Mouse (Mus musculus) embryo, embryonic 11.5 days (tissue): ENCODE measurements around the gene Spint3.

Experiments
- DNase-seq: peaks from one replicate; pipeline ENCODE4 v3.0.0-alpha.2; 2012; ENCODE audit warnings: low read depth, low spot score

Spint3 gene

GRCm38 (mm10) chr2:164550895-164551269, 22.4 kb downstream of the Spint3 start:
- no peak for DNase-seq

- DNase-seq: no peak
Observed at GRCm38 (mm10) chr2:164549963-164550894, 23.0 kb downstream of the Spint3 start.

- no peak for DNase-seq
Observed at GRCm38 (mm10) chr2:164549338-164549737, 23.9 kb downstream of the Spint3 start.

GRCm38 (mm10) chr2:164544454-164545097, 28.7 kb downstream of the Spint3 start:
- no peak for DNase-seq

- DNase-seq: no peak
Observed at GRCm38 (mm10) chr2:164543745-164544144, 29.5 kb downstream of the Spint3 start.

- no peak for DNase-seq
Observed at GRCm38 (mm10) chr2:164542598-164542997, 30.7 kb downstream of the Spint3 start.

- no peak for DNase-seq
Observed at GRCm38 (mm10) chr2:164542132-164542531, 31.1 kb downstream of the Spint3 start.

- no peak for DNase-seq
Observed at GRCm38 (mm10) chr2:164540652-164541427, 32.4 kb downstream of the Spint3 start.

- no peak for DNase-seq
Observed at GRCm38 (mm10) chr2:164537003-164537402, 36.3 kb downstream of the Spint3 start.

GRCm38 (mm10) chr2:164534315-164534714, 38.9 kb downstream of the Spint3 start:
- DNase-seq: no peak

GRCm38 (mm10) chr2:164531169-164531568, 42.1 kb downstream of the Spint3 start:
- DNase-seq: peak; percentile 49

GRCm38 (mm10) chr2:164528557-164528956, 44.7 kb downstream of the Spint3 start:
- DNase-seq: no peak

- no peak for DNase-seq
Observed at GRCm38 (mm10) chr2:164523301-164523773, 49.9 kb downstream of the Spint3 start.

GRCm38 (mm10) chr2:164522280-164522679, 51.0 kb downstream of the Spint3 start:
- no peak for DNase-seq

GRCm38 (mm10) chr2:164521841-164522240, 51.4 kb downstream of the Spint3 start:
- DNase-seq: no peak

- DNase-seq: peak; percentile 19
Observed at GRCm38 (mm10) chr2:164520782-164521181, 52.5 kb downstream of the Spint3 start.
